Mouse (Mus musculus) ES-E14 (cell line): ENCODE measurements around the gene Rsl24d1.

Experiments used
- CHD2 ChIP-seq: IDR thresholded peaks from 2 replicates; pipeline ENCODE4 v1.6.1; 2014; ENCODE audit warnings: mild to moderate bottlenecking, low read depth, low read length, inconsistent platforms
- HCFC1 ChIP-seq: IDR thresholded peaks from 2 replicates; pipeline ENCODE4 v1.6.1; 2012; ENCODE audit warnings: low read length, inconsistent platforms, borderline replicate concordance; ENCODE audit not compliant: insufficient read depth
- MAFK ChIP-seq: IDR thresholded peaks from 2 replicates; pipeline ENCODE4 v1.6.1; 2014; ENCODE audit warnings: mild to moderate bottlenecking, low read depth, low read length, inconsistent platforms; ENCODE audit not compliant: insufficient read depth

- TF ChIP-seq CHD2 (no peak), MAFK (no peak), HCFC1 (no peak)
These were observed 30.8 kb upstream of the Rsl24d1 start for GRCm38 (mm10) chr9:73082291-73083000.
